Mouse (Mus musculus) hindbrain, embryonic 13.5 days (tissue): ENCODE measurements around the gene Comp. TPM values are rescaled to one million over a fixed set of nuclear protein-coding genes. Genes with fewer than 3 reads are reported as not detected.

Experiments used
- ATAC-seq: fragments of 200-750 bp; cut with Nextera tagmentation; 2 replicates; pipeline ENCODE4 v1.8.0; 2017; ENCODE audit warnings: moderate TSS enrichment; ENCODE audit not compliant: low FRiP score
- H3K27ac ChIP-seq: fragments of 300-500 bp; sonication (generic); 2 replicates; pipeline ENCODE4 v1.5.1; 2015; ENCODE audit warnings: inconsistent platforms, mild to moderate bottlenecking, moderate library complexity
- H3K27me3 ChIP-seq: fragments of 300-500 bp; sonication (generic); 2 replicates; pipeline ENCODE4 v1.6.1; 2015; ENCODE audit warnings: mild to moderate bottlenecking, inconsistent platforms
- H3K36me3 ChIP-seq: fragments of 300-500 bp; sonication (generic); 2 replicates; pipeline ENCODE4 v1.6.1; 2015; ENCODE audit warnings: mild to moderate bottlenecking, inconsistent platforms
- H3K4me1 ChIP-seq: fragments of 300-500 bp; sonication (generic); replicated peaks from 2 replicates; pipeline ENCODE4 v1.6.1; 2015; ENCODE audit warnings: inconsistent platforms
- H3K4me2 ChIP-seq: fragments of 300-500 bp; sonication (generic); 2 replicates; pipeline ENCODE4 v1.6.1; 2015; ENCODE audit warnings: inconsistent platforms, mild to moderate bottlenecking, moderate library complexity
- H3K4me3 ChIP-seq: fragments of 300-500 bp; sonication (generic); 2 replicates; pipeline ENCODE4 v1.5.1; 2015; ENCODE audit warnings: mild to moderate bottlenecking, inconsistent platforms
- H3K9ac ChIP-seq: fragments of 300-500 bp; sonication (generic); 2 replicates; pipeline ENCODE4 v1.6.1; 2015; ENCODE audit warnings: mild to moderate bottlenecking, inconsistent platforms
- H3K9me3 ChIP-seq: fragments of 300-500 bp; sonication (generic); 2 replicates; pipeline ENCODE4 v1.6.1; 2016; ENCODE audit warnings: inconsistent platforms
- WGBS: fragments of 180-500 bp; shearing (Covaris S2); methylation state at CpG from one replicate; pipeline ENCODE4 v1.1.7; 2015; 5-methylcytosine and 5-hydroxymethylcytosine counted together
- polyA plus RNA-seq: library from polyadenylated mRNA; unstranded; fragments of >200 nt; fragmentation: Nextera tagmentation; extraction: Ambion mirVana; gene quantifications from 2 replicates; pipeline ENCODE4 v1.2.1, GENCODE M21; 2015

Gene Comp
- 0.14 and 0.96 TPM in 2 replicates for polyA plus RNA-seq

GRCm38 (mm10) chr8:70373397-70374317 is at the start of gene Comp:
Gene Comp (plus strand): TSS chr8:70373558.
- no peaks in the 10 kb centered on the region for H3K9me3 ChIP-seq
- peaks cover 89% of the 10 kb centered on the region for H3K27me3 ChIP-seq
- H3K27ac ChIP-seq = no peak within 1 kb of the TSS
- ATAC-seq = no peak
- H3K4me2 ChIP-seq = peak within 1 kb of the TSS; percentile 48
- no peaks in the 10 kb centered on the region for H3K36me3 ChIP-seq
- no peak within 1 kb of the TSS for H3K9ac ChIP-seq
- H3K4me3 ChIP-seq = peak within 1 kb of the TSS; percentile 32
- peaks cover 27% of the 10 kb centered on the region for H3K4me1 ChIP-seq
- whole genome bisulfite sequencing = 3% methylated on average over 47 of the region's 47 CpGs

GRCm38 (mm10) chr8:70323716-70324115 is 49.6 kb upstream of the Comp start:
- ATAC-seq = no peak
- Histone ChIP-seq H3K4me2 (no peak overlapping the region), H3K27ac (no peak overlapping the region), H3K9ac (no peak overlapping the region), H3K4me3 (no peak overlapping the region), H3K27me3 (no peaks in the 10 kb centered on the region), H3K9me3 (no peaks in the 10 kb centered on the region), H3K36me3 (peaks cover 92% of the 10 kb centered on the region), H3K4me1 (0 out of 2 replicates have a peak, but pooled peaks cover 3% of the 10 kb centered on the region)
- 96% methylated on average over 3 of the region's 3 CpGs for WGBS

- ATAC-seq = no peak
- Histone ChIP-seq H3K36me3 (peaks cover 88% of the 10 kb centered on the region), H3K4me1 (peaks cover 32% of the 10 kb centered on the region), H3K4me3 (no peak overlapping the region), H3K9me3 (no peaks in the 10 kb centered on the region), H3K9ac (no peak overlapping the region), H3K27ac (no peak overlapping the region), H3K4me2 (no peak overlapping the region), H3K27me3 (peaks cover 15% of the 10 kb centered on the region; the same call in 1 of the 2 replicates)
- WGBS = 96% methylated on average over 6 of the region's 6 CpGs
Observed at GRCm38 (mm10) chr8:70327512-70327911, 45.8 kb upstream of the Comp start.

GRCm38 (mm10) chr8:70329124-70329834 is 44.1 kb upstream of the Comp start, which contains the start of gene Gdf1:
Gene Gdf1 (plus strand): TSS chr8:70329817.
- H3K27ac ChIP-seq = no peak within 1 kb of the TSS
- H3K36me3 ChIP-seq = peaks cover 88% of the 10 kb centered on the region
- peak within 1 kb of the TSS; percentile 56 for H3K9ac ChIP-seq
- H3K9me3 ChIP-seq = no peaks in the 10 kb centered on the region
- peaks cover 15% of the 10 kb centered on the region; the same call in 1 of the 2 replicates for H3K27me3 ChIP-seq
- peak within 1 kb of the TSS; percentile 29; the same call in 1 of the 2 replicates for H3K4me2 ChIP-seq
- 0 out of 2 replicates have a peak within 1 kb of the TSS, but pooled peaks have one; percentile 0 for H3K4me3 ChIP-seq
- WGBS = 30% methylated on average over 14 of the region's 14 CpGs
- no peak for ATAC-seq
- H3K4me1 ChIP-seq = peaks cover 32% of the 10 kb centered on the region

GRCm38 (mm10) chr8:70329835-70330740 is 43.3 kb upstream of the Comp start:
- peak overlapping the region; percentile 29; the same call in 1 of the 2 replicates for H3K4me2 ChIP-seq
- peaks cover 32% of the 10 kb centered on the region for H3K4me1 ChIP-seq
- no peak overlapping the region for H3K27ac ChIP-seq
- peaks cover 15% of the 10 kb centered on the region; the same call in 1 of the 2 replicates for H3K27me3 ChIP-seq
- peak overlapping the region; percentile 56 for H3K9ac ChIP-seq
- H3K9me3 ChIP-seq = no peaks in the 10 kb centered on the region
- peak; percentile 41 for ATAC-seq
- H3K4me3 ChIP-seq = 0 out of 2 replicates have a peak overlapping the region, but pooled peaks have one; percentile 0
- 7% methylated on average over 45 of the region's 45 CpGs for WGBS
- H3K36me3 ChIP-seq = peaks cover 88% of the 10 kb centered on the region

GRCm38 (mm10) chr8:70330741-70331364 is 42.5 kb upstream of the Comp start:
- Histone ChIP-seq H3K9me3 (no peaks in the 10 kb centered on the region), H3K27me3 (peaks cover 15% of the 10 kb centered on the region; the same call in 1 of the 2 replicates), H3K4me2 (peak overlapping the region; percentile 29; the same call in 1 of the 2 replicates), H3K27ac (no peak overlapping the region), H3K4me3 (0 out of 2 replicates have a peak overlapping the region, but pooled peaks have one; percentile 9), H3K9ac (peak overlapping the region; percentile 56), H3K36me3 (peaks cover 90% of the 10 kb centered on the region), H3K4me1 (peaks cover 32% of the 10 kb centered on the region)
- ATAC-seq = peak; percentile 74
- WGBS = 21% methylated on average over 53 of the region's 53 CpGs

- H3K36me3 ChIP-seq = peaks cover 92% of the 10 kb centered on the region
- H3K4me2 ChIP-seq = 0 out of 2 replicates have a peak overlapping the region, but pooled peaks have one; percentile 29
- peaks cover 32% of the 10 kb centered on the region for H3K4me1 ChIP-seq
- no peak overlapping the region for H3K27ac ChIP-seq
- no peak for ATAC-seq
- H3K9me3 ChIP-seq = no peaks in the 10 kb centered on the region
- 71% methylated on average over 19 of the region's 19 CpGs for WGBS
- peaks cover 15% of the 10 kb centered on the region; the same call in 1 of the 2 replicates for H3K27me3 ChIP-seq
- no peak overlapping the region for H3K4me3 ChIP-seq
- H3K9ac ChIP-seq = 0 out of 2 replicates have a peak overlapping the region, but pooled peaks have one; percentile 36
Observed at GRCm38 (mm10) chr8:70331526-70331925, 41.8 kb upstream of the Comp start.

- ATAC-seq = peak; percentile 74
- Histone ChIP-seq H3K36me3 (peaks cover 93% of the 10 kb centered on the region), H3K9ac (no peak overlapping the region), H3K9me3 (no peaks in the 10 kb centered on the region), H3K4me3 (no peak overlapping the region), H3K27me3 (peaks cover 15% of the 10 kb centered on the region; the same call in 1 of the 2 replicates), H3K27ac (peak overlapping the region; percentile 46; the same call in 1 of the 2 replicates), H3K4me2 (no peak overlapping the region), H3K4me1 (peaks cover 32% of the 10 kb centered on the region)
- WGBS = 24% methylated on average over 40 of the region's 41 CpGs
Observed at GRCm38 (mm10) chr8:70332070-70332877, 41.1 kb upstream of the Comp start.

- Histone ChIP-seq H3K36me3 (peaks cover 93% of the 10 kb centered on the region), H3K4me2 (no peak overlapping the region), H3K4me3 (no peak overlapping the region), H3K9ac (peak overlapping the region; percentile 14; the same call in 1 of the 2 replicates), H3K27ac (no peak overlapping the region), H3K4me1 (peaks cover 32% of the 10 kb centered on the region), H3K27me3 (peaks cover 15% of the 10 kb centered on the region; the same call in 1 of the 2 replicates), H3K9me3 (no peaks in the 10 kb centered on the region)
- WGBS = 95% methylated on average over 6 of the region's 6 CpGs
- ATAC-seq = no peak
Observed at GRCm38 (mm10) chr8:70332878-70333202, 40.5 kb upstream of the Comp start.

GRCm38 (mm10) chr8:70338931-70339330 is 34.4 kb upstream of the Comp start:
- Histone ChIP-seq H3K27me3 (no peaks in the 10 kb centered on the region), H3K36me3 (peaks cover 98% of the 10 kb centered on the region), H3K4me3 (no peak overlapping the region), H3K9me3 (no peaks in the 10 kb centered on the region), H3K9ac (no peak overlapping the region), H3K27ac (no peak overlapping the region), H3K4me2 (no peak overlapping the region), H3K4me1 (0 out of 2 replicates have a peak, but pooled peaks cover 2% of the 10 kb centered on the region)
- WGBS = 93% methylated on average over 7 of the region's 7 CpGs
- no peak for ATAC-seq
